Mouse (Mus musculus): ENCODE measurements around the gene Usp3.

Gene Usp3

DNA sequence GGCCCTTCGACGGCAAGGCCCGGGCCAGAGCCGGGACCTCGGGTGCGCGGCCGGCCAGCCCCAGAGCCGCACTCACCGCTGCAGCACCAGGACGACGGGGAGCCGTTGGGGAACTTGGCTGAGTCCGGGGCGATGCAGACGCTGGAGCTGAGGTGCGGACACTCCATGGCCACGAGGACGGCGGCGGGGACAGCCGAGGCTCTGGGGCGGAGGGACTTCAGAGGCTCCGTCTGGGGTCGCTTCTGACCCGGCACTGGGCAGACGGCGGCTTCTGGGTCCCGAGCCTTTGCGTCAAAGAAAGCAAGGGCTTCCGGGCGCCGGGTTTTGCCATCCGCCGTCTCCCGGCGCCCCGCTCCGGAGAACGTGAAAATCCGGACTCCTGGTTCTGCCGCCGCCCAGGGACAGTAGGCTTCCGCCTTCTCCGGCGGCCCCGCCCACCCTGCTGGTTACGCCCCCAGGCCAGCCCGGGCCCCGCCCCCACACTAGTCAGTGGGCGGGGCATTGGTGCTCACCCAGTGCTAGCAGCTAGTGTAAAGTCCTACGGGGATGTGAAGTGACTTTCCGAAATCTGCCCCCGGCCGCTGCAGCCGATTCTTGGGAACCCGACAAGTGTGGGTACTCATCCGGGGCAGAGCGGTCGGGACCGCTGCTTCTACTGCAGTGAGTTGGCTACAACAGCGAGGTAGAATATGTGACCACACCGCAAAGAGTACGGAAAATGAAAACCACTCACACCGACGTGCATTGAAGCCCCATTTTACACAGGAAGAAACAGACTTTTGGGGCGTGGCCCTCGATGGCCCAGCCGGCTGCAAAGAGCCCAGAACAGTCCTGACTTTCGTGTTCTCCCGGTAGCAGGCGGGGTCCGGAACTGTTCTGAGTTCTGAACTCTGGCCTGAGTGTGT, at the start of gene Usp3:
Gene Usp3, minus strand, starts transcription at position 435 of the 905 bp plus-strand sequence.
- peak; percentile 89 to 90 for DNase-seq (ENCODE audit: low spot score in 2 of 2)

GRCm38 (mm10) chr9:66640491-66640890, 47.5 kb upstream of the Usp3 start:
- no peak for DNase-seq (ENCODE audit: low spot score in 2 of 2)

- no peak for DNase-seq (ENCODE audit: low spot score in 2 of 2)
Measured at GRCm38 (mm10) chr9:66639626-66640025, 46.7 kb upstream of the Usp3 start.

DNA sequence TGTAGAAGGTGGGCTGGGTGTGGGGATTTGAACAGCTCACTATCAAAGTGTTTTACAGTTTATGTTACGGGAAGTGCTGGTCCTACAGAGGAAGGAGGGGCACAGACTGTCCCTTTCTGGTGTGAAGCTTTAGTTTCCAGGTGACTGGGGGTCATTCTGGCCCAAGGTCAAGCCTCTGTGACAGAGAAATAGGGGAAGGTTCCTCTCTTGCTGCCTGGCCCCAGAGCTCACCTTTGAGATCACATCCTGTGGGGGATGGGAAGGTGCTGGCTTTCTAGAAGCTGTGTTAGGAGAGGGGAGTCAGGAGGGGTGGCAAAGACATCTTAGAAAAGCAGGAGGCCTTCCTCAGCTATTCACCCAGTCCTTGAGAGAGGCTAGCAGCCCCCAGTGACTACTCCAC, 39.5 kb upstream of the Usp3 start:
- no peak for DNase-seq (ENCODE audit: low spot score in 2 of 2)

DNA sequence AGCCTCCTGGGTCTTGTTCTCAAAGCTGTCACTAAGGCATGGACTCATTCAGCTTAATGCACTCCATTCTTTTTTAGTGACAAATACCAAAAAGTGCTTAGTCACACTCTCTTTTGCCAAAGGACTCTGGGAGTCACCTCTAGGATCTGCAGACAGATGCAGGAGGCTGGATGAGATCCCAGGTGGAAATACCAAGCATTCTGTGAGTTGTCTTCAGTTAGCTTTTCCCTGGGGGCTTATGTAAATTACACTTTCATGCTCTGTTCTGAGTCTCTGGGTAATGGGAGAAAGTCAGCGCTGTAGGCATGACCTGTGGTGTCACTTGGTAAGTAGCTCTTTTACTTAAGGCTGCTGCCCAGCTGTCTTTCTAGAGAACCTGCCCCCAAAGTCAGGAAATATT, 38.0 kb upstream of the Usp3 start:
- DNase-seq (ENCODE audit: low spot score in 2 of 2): no peak

DNA sequence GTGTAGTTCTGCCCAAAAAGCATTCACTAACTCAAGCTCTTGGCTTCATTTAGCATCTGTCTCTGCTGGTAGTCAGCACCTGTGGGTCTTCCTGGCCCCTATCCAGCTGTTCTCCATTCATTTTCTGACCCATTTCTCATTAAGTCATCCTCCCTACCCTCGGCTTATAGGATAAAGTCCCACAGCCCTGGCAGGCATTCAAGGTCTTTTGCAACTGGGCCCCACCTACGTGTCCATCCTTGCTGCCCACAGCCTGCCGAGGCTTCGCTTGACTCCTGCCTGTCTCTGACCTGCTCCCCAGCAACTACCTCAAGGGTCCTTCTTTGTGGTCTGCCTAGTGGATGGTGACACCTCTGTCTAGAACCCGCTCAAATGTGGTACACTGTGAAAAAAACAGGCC, 33.7 kb upstream of the Usp3 start:
- no peak for DNase-seq (ENCODE audit: low spot score in 2 of 2)

- no peak for DNase-seq (ENCODE audit: low spot score in 2 of 2)
Measured at GRCm38 (mm10) chr9:66625974-66626530, 33.1 kb upstream of the Usp3 start.

DNA sequence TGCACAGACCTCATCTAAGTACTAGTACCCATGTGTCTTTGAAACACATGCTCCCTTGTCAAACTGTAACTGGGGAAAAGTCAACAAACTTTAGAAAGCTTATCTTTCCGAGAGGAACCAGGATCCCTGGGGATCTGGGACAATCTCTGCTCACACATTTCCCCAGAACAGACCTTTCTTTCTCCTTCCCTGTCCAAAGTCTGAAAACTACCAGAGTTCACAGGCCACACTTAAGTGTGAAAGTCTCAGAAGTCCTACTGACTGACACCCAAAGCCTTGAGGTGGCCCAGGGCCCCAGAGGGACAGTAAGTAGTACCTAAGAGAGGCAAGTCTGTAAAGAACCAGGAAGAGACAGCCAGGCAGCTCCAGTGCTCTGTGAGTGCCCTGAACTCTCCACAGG, 31.9 kb upstream of the Usp3 start:
- no peak for DNase-seq (ENCODE audit: low spot score in 2 of 2)

DNA sequence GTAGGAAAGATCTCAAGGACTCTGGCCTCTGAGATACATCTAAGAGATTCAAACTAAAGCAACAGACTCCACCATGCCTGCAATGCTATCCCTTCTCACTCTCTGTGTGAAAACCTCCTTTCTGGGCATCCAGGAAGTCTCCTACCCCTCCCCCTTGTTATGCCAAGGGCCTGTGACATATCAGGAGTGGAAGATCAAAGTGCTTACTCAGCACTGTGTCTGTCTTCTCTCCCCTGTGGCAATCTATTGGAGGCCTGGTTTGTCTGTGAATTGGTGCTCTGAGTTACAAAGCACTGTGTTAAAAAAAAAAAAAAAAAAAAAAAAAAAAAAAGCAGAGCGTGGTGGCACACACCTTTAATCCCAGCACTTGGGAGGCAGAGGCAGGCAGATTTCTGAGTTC, 30.7 kb upstream of the Usp3 start:
- no peak for DNase-seq (ENCODE audit: low spot score in 2 of 2)

DNA sequence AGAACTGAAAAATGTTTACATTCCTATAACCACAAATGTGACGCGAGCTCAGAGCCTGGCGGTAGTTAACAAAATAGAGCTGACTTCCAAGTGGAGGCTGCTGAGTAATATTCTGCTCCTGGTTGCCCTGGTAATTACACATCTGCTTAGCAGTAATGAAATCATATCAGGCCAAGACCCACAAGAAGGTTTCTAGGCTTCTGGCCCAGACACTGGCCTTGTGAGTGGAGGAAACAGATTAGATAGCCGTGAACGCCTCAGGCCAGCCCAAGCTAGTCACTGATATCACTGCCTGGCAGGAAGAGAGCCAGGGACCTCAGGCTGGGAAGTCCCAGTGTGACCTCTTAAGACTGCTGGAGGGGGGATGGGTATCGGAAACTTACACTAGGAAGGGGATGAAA, 27.6 kb upstream of the Usp3 start:
- DNase-seq (ENCODE audit: low spot score in 2 of 2): no peak

DNA sequence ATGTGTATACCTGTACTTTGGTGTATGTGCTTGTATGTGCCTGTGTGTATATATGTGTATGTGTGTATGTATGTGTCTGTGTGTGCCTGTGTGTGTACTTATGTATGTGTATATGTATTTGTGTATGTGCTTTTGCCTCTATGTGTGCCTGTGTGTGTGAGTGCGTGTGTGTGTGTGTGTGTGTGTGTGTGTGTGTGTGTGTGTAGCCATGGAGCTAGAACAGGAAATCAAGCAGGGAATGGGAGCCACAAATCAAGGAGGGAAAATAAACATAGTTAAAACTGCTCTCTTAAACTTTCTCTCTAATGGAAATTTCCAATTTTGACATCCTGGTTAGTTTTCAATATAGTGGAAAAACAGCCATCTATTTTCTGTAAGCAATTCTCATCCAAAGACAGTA, 27.1 kb upstream of the Usp3 start:
- DNase-seq (ENCODE audit: low spot score in 2 of 2): no peak

DNA sequence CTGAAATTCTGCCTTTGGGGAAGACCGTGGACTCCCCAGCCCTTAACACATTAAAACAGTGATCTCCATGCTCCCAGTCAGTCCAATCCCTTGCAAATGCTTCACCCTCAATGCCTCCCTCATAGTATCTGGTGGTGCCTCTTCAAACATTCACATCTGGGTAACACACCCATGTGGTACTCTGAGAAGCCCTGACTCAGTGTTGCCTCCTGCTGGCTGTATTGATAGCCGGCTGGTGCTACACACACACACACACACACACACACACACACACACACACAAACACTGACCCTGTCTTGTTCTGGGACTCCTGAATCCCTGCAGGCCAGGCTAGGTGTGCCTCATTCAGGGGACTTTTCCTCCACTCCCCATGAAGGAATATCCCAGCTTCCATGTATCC, 24.9 kb upstream of the Usp3 start:
- DNase-seq (ENCODE audit: low spot score in 2 of 2): no peak

GRCm38 (mm10) chr9:66616858-66617257, 23.9 kb upstream of the Usp3 start:
- DNase-seq (ENCODE audit: low spot score in 2 of 2): no peak

DNA sequence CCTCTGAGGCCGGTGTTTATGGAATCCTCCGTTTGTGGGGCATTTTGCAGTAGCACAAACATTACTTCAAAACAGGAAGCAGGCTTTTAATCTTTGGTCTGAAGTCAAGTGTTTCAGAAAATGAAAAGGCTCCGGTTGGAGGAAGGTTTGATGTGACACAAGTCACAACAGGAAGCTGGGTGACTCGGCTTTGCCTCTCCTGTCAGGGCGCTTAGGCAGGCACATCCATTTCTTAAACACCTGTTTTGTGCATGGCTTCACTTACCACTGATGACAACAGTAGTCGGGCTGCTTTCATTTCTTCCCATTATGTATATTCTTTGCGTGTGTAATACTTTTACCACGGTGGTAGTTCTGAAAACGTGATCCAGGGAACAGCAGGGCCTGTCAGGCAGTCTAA, 22.2 kb upstream of the Usp3 start:
- DNase-seq (ENCODE audit: low spot score in 2 of 2): no peak

GRCm38 (mm10) chr9:66614547-66614946, 21.6 kb upstream of the Usp3 start:
- DNase-seq (ENCODE audit: low spot score in 2 of 2): no peak

DNA sequence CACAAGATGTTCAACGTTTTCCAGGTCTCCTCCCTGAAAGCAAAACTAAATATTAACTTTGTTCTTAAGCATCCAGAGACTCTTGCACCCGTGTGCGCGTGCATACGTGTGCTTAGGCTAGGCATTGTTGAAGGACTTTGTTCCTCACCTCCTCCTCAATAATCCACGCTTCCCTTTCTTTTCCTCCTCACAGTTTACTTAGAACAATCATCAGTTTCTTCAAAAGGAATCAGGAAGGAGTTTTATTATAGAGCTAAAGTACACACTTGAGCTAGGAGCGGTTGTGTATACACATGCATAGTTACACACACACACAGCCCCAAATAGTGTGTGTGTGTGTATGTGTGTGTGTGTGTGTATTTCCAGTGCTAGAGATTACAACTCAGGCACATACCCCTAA, 20.7 kb upstream of the Usp3 start:
- no peak for DNase-seq (ENCODE audit: low spot score in 2 of 2)

DNA sequence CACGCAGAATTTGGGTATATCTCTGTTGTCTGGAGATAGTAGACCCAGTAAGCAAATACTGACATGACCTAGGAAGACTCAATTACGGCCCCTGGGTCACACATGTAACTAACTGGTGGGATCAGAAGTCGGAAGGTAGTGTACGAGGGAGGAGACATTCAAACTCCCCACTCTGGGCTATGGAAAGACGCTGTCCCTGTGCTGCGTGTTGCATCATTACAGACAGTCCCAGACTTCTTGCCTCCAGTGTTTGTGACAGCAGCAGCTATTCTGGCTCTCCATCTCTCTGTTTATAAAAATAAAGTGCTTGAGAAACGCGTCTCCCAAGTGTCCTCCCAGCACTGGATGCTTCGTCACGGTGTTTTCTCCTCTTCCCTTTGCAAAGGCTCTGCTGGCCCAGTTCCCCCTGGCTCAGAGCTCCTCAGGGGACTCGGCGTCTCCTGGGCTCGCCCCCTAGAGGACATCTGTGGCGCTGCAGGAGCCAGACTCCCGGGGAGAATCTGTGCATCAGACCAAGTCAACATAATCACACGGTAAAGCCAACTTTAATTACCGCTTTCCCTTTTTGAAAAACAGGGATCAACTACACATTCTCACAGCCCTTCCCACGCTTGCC, 18.6 kb upstream of the Usp3 start:
- DNase-seq (ENCODE audit: low spot score in 2 of 2): peak; percentile 71 to 76

DNA sequence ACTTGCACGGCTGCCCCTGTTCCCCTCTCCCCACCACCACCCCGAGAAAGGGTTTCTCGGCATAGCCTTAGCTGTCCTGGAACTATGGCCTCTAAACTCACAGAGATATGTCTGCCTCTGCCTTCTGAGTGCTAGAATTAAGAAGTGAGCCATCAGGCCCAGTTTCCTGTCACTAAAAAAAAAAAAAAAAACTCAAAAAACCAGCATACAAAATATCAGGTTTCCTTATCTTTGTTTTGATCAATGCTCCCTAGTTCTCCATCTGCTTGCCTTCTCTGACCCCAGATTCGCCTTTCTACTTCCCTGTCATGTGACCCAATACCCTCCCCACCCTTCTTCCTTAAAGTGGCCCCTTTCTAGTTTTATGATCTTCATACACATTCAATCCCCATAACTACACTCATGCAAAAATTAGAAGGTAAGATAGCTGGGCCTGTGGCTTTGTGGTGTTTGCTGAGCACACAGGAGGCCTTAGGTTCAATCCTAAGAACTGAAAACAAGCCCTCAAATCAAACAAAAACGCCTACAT, 15.9 kb upstream of the Usp3 start:
- DNase-seq (ENCODE audit: low spot score in 2 of 2): no peak

DNA sequence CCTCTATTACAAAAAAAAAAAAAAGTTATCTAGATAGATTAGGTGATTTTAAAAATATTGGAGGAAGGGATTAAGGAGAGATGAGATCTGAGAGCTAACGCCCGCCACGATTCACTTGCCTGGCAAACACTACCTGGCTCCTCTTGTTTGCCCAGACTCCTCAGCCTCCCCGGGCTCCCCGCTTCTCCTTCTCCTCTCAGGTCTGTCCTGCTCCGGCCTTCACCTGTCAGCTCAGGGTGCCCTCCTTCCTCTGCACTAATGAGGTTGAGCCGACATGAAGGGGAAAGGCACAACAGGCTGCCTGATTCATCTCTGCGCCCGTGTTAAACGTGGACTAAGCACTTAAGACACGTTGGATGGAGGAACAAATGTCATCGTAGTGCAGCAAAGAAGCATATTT, 13.9 kb upstream of the Usp3 start:
- no peak for DNase-seq (ENCODE audit: low spot score in 2 of 2)

DNA sequence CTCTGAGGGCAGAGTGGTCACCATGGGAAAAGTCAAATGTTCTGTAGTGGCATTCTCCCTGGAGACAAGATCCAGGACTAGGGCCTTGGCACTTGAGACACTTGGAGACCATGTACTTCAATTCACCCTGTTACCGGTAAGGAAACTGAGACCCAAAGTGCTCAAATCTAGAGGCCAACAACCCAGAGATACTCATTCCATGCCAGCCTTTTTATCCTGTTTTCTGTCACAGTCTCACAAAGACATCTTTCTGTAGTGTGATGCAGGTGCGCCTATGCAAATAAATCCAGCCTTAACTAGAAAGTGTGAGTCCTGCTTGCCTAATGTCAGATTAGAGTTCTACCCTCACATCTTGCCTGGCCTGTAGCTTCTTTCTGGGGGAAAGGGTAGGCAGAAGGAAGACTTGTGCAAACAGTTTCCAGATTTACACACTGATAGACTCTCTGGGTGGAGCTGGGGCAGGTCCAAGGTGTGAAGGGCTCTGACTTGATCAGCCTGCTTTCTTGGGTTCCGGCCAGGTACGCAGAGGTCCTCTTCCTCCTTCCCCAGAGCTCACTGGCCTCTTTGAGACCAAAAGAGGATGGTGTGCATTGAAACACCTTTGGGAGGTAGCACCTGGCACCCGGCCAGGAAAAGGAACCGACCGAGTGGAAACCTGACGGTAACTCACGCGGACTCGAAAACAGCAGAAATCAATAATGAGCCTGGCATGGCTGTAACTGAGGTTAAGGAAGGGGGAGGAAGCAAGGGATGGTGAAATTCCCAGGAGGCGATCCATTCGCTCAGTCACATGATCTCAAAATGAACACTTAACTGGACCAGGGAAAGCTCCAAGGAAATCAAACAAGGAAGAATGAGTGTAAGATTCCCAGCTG, 13.2 kb upstream of the Usp3 start:
- DNase-seq (ENCODE audit: low spot score in 2 of 2): no peak

DNA sequence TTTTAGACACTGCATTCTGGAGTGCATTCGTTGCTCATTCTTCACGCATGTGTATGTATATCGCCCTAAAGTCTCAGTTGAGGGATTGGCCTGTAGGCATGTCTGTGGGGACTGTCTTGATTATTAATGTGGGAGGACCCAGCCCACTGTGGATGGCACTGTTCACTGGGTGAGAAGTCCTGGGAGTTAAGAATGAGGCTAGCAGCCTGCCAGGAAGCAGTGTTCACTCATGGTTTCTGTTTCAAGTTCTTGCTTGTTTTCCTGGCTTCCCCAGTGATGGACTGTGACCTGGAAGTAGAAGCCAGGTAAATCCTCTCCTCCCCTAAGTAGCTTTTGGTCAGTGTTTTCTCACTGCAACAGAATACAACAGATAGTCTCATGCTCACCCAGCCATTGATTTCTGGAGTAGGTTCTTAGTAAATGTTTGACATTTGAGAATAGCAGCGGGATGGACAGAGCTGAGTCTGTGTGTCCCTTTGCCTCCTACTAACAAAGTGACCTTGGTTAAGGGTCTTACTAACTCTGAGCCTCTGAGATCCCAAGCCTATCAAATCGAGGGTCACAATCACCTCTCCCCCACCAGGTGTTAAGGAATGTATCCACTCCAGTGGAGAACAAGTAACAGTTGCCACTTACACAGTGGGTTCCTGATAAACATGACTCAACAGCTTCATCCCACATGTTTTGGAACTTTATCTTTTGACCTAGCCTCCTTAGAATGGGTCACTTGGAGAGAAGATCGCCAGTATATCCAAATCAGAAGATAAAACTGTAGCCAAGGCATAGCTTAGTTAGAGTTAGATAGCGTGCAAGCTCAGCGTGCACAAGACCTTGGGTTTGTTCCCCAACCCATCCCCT, 11.6 kb upstream of the Usp3 start:
- DNase-seq (ENCODE audit: low spot score in 2 of 2): no peak

Data from right cerebral cortex, postnatal 36 days (tissue).